Mouse (Mus musculus): ENCODE data around the gene Ugt1a8.

Ugt1a8 gene

DNA sequence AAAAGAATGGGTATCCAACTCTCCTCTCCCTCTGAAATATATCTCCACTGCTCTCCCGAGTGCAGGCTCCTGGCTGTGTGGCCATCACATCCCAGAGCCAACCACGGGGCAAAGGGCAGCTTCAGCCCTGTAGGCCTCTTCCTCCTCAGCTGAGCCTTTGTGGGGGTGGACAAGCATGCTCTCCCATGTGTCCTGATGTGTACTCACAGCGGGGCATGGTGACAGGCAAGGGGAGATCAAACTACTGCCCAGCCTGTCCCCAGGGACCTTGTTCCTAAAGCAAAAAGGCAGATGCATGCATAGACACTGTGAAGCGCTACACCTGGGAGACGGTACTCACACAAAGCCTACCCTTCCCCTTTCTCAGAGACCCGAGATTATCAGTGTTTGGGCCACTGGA is 172.5 kb downstream of the Ugt1a8 start:
- DNase-seq (ENCODE audit: low read depth) = peak; percentile 60

DNA sequence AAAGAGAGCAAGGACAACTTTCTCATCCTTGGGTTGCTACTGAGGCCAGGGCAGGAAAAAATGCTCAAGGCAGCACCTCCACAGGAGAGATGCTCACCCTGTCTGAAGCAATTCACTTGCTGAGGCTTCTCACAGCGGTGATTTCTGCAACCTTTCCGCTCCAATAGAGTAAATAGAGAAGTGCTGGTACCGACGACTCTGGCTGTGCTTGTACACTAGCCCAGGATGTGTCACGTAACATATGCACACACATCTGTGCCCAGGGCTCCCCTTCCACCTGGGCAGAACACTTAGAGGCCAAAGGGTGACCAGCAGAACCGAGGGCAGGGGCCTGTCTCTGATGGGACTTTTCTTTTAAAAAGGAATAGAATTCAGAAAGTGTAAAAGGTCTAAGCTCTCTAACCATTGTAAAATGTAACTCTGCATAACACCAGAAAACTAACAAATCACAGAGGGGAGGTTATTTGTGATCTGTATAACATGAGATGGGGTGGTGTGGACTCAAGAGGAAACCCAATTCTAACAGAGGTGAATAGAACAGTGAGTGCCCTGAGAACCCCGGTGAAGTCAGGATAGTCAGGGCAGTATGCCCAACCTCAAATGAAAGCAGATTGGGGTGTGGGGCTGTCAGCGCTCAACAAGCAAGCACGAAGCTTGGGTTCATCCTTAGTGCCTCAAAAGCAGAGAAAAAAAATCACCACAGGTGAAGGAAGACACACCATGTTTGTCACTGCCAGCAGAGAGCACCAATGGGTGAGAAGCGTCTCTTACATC is 173.2 kb downstream of the Ugt1a8 start:
- no peak for DNase-seq (ENCODE audit: low read depth)

DNA sequence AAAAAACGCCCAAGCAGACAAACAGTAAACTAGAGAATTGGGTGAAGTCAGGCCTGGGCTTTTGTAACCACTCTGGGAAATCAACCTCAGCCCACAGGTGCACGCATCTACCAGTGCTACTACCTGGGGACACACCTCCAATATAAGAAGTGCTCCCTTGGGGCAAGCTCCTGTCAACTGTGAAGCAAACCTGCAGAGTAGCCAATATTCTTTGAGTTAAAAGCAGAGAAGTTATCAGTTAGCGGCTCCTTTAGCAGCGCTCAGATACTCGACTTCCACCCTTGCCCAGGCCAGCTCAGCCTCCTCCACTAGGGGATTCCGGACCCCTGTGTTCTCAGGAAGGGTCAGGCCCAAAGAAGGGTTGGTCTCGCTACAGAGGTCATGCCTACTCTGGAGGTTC is 174.1 kb downstream of the Ugt1a8 start:
- no peak for DNase-seq (ENCODE audit: low read depth)

DNA sequence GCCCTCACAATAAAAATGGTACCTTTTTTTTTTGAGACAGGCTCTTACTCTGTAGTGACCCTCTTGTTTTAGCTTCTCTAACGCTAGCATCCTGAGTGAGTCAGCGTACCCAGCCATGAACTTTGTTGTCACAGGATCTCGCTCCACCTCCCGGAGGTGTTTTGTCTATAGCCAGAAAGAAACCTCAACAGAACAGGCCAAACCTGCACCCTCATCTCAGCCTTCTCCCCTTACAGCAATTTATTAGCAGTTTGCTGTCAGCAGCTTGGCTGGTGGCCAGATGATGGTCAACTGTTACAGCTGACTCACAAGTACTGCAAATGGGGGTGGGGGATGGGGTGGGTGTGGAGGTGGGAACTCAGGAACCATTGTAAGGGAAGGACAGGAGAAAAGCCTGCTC is 174.6 kb downstream of the Ugt1a8 start:
- peak; percentile 100 for DNase-seq (ENCODE audit: low read depth)

DNA sequence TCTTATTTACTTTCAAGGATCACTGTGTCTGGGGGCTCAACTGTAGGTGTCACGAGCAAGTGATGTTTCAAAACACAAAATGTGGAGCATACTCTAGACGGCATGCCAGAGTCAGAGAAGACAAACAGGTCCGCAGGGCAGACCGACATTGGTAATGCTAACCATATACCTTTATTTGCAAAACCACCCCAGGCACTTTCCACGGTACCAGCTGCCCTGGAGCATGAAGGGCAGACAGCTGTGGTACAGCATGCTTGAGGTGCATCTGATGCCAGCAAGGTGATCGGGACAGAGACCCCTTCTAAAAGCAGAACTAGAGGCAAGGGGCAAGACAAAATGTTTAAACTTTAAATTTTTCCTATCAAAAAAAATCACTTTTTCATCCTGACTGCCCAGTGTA is 175.3 kb downstream of the Ugt1a8 start:
- DNase-seq (ENCODE audit: low read depth) = no peak

DNA sequence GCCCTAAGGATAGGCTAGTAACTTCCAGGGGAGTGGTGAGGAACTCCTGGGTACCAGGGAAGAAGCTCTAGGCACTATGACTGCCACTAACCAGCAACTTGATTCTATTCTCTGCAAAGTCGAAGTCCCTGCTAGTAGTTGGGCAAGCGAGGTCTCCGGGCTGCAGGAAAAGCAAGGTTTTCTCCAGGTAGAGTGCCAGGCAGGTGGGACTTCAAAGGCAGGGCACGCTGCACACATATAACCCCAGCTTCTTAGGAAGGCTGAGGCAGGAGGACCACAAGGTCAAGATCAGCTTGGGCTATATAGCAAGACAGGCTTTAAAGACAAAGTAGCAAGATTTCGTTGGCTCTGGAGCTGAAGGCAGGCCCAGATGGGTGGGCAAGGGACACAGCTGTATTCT is 176.2 kb downstream of the Ugt1a8 start:
- DNase-seq (ENCODE audit: low read depth) = no peak

DNA sequence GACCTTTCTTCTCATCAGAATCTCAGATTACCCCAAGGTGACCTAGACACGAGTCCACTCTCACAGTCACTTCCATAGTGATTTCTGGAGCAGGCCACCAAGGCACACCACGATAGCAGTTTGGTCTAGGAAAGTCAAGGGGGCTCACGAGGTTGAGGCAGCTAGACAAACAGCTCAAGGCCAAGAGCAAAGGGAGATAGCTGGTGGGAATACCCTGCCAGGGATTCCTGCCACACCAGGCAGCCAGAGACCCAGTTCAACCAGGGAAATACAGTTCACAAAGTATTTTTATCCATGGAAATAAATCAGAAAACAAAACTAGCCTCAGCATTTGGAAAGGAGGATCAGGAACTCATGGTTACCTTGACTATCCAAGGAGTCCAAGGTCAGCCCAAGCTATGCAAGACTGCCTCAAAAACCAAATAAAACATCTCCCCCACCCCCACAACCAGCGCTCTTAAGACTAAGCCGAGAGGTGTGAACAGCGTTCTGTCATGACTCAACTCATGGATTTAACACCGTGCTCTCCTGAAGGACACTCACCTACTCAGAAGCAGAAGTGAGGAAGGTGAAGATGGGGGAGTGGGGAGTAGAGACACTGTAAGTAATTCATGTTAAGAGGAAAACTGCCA is 176.7 kb downstream of the Ugt1a8 start:
- DNase-seq (ENCODE audit: low read depth) = no peak

DNA sequence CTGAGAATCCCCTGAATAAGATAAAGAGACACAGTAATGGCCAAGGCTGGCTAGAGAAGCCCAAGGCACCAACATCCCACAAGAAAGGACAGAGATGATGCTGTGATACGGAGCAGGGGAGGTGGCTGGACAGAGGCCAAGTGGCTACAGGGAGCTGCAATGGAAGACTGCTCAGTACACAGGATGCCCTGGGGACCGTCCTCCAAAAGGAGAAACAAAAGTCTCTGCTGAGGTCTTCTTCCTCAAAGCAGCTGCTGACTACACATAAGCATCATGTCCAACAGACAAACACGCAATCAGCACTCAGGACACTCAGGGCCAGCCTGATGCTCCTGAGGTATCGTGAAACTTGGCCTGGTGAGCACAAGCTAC is 177.2 kb downstream of the Ugt1a8 start:
- DNase-seq (ENCODE audit: low read depth) = peak; percentile 50

DNA sequence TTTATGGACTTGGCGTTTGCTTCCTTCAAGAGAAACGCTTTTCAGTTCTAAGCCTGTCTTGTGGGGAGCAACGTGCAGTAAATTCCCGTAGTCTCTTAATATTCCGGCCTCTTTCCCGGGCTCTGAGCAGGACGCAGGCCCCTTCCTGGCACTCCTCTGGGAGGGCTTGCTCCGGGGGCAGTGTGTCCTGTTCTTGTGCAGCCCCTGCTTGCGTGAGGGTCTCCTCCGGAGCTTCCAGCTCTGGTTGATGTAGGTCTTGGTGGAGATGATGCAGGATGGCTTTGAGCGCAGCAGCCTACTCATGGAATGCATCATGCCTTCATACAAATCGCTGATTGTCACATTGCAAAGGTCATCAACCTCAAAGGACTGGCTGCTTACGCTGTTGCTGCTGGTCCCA is 178.5 kb downstream of the Ugt1a8 start:
- no peak for DNase-seq (ENCODE audit: low read depth)

DNA sequence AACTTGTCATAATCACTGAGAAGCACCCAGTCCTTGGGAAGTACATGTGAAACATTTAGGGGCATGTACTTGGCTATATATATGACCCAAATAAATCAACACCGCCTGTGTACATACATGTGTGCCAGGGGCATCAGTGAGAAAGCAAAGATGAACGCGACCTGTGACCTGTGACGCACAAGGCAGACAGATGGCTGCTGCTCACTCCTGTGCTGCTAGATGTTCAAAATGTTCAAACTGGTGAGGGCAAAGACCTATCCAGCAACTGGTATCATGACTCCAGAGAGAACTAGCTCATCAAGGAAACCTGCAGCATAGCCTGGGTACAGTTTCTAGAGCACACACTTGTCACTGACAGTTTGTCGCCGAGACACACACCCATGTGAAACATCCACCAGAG is 179.9 kb downstream of the Ugt1a8 start:
- DNase-seq (ENCODE audit: low read depth) = no peak

DNA sequence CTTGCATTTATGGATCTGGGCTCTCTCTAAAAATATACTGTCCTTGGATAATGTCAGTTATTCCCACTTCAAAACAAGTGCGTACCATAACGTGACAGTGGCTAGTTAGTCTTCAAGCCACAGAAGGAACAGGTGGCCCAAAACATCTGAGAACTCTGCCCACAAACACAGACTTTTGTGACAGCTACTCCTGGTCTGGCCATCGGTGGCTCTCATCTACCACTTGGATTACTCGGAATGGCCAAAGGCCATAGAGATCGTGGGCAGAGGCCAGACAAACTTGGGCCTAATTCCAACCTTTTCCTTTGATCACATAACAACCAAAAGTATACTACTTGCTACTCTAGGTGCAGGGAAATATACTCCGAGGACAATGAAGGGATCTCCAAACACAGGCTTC is 180.5 kb downstream of the Ugt1a8 start:
- no peak for DNase-seq (ENCODE audit: low read depth)
